Mouse (Mus musculus) embryonic facial prominence, embryonic 15.5 days (tissue): Measurements from ENCODE around the gene Cav2. TPM values are rescaled to one million over a fixed set of nuclear protein-coding genes. Genes with fewer than 3 reads are reported as not detected.

Experiments
- ATAC-seq: fragments of 200-750 bp; cut with Nextera tagmentation; 2 replicates; pipeline ENCODE4 v1.8.0; 2017; ENCODE audit warnings: low read depth, moderate TSS enrichment; ENCODE audit not compliant: insufficient number of reproducible peaks, low FRiP score, low TSS enrichment
- H3K27ac ChIP-seq: fragments of 300-500 bp; sonication (generic); replicated peaks from 2 replicates; pipeline ENCODE4 v1.5.1; 2015; ENCODE audit warnings: mild to moderate bottlenecking, inconsistent platforms
- H3K27me3 ChIP-seq: fragments of 300-500 bp; sonication (generic); 2 replicates; pipeline ENCODE4 v1.6.1; 2015; ENCODE audit warnings: inconsistent platforms
- H3K36me3 ChIP-seq: fragments of 300-500 bp; sonication (generic); 2 replicates; pipeline ENCODE4 v1.6.1; 2015; ENCODE audit warnings: mild to moderate bottlenecking, inconsistent platforms
- H3K4me1 ChIP-seq: fragments of 300-500 bp; sonication (generic); 2 replicates; pipeline ENCODE4 v1.6.1; 2015; ENCODE audit warnings: inconsistent platforms
- H3K4me2 ChIP-seq: fragments of 300-500 bp; sonication (generic); replicated peaks from 2 replicates; pipeline ENCODE4 v1.6.1; 2015; ENCODE audit warnings: mild to moderate bottlenecking, inconsistent platforms
- H3K4me3 ChIP-seq: fragments of 300-500 bp; sonication (generic); replicated peaks from 2 replicates; pipeline ENCODE4 v1.5.1; 2015; ENCODE audit warnings: mild to moderate bottlenecking, inconsistent platforms
- H3K9ac ChIP-seq: fragments of 300-500 bp; sonication (generic); 2 replicates; pipeline ENCODE4 v1.6.1; 2015; ENCODE audit warnings: inconsistent platforms
- H3K9me3 ChIP-seq: fragments of 300-500 bp; sonication (generic); replicated peaks from 2 replicates; pipeline ENCODE4 v1.6.1; 2016; ENCODE audit warnings: inconsistent platforms
- WGBS: fragments of 180-500 bp; shearing (Covaris S2); methylation state at CpG from one replicate; pipeline ENCODE4 v1.1.7; 2015; 5-methylcytosine and 5-hydroxymethylcytosine counted together
- polyA plus RNA-seq: library from polyadenylated mRNA; unstranded; fragments of >200 nt; fragmentation: Nextera tagmentation; extraction: Ambion mirVana; gene quantifications from 2 replicates; pipeline ENCODE4 v1.2.1, GENCODE M21; 2015

The Cav2 gene
- polyA plus RNA-seq, 1 experiment from 2014 or later, result 47.3 TPM

DNA sequence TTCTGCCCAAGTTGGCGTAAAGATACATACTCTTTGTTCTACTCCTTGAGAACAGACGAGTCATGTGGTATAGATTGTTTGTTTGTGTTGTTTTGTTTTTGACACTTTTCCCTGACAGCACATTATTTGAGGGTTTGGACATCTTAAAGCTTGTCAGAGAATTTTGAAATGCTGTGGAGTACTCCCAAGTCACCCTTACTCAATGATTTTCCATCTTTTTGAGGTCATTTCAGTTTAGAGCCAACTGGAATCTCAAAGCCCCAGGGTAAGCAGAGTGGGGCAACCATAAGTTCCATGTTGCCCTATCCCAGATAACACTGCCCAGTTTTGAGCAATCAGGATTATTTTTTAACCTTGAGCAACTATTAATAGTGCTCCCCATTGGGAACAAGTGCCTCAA, 33.3 kb downstream of the Cav2 start:
- H3K9ac ChIP-seq, result no peak overlapping the region
- no peak overlapping the region for H3K4me3 ChIP-seq
- H3K4me2 ChIP-seq, result no peak overlapping the region
- no peak overlapping the region for H3K27ac ChIP-seq
- no peaks in the 10 kb centered on the region for H3K36me3 ChIP-seq
- 78% methylated on average over 2 of the region's 2 CpGs for WGBS
- no peaks in the 10 kb centered on the region for H3K9me3 ChIP-seq
- no peak for ATAC-seq
- H3K4me1 ChIP-seq, result peaks cover 9% of the 10 kb centered on the region
- no peaks in the 10 kb centered on the region for H3K27me3 ChIP-seq

DNA sequence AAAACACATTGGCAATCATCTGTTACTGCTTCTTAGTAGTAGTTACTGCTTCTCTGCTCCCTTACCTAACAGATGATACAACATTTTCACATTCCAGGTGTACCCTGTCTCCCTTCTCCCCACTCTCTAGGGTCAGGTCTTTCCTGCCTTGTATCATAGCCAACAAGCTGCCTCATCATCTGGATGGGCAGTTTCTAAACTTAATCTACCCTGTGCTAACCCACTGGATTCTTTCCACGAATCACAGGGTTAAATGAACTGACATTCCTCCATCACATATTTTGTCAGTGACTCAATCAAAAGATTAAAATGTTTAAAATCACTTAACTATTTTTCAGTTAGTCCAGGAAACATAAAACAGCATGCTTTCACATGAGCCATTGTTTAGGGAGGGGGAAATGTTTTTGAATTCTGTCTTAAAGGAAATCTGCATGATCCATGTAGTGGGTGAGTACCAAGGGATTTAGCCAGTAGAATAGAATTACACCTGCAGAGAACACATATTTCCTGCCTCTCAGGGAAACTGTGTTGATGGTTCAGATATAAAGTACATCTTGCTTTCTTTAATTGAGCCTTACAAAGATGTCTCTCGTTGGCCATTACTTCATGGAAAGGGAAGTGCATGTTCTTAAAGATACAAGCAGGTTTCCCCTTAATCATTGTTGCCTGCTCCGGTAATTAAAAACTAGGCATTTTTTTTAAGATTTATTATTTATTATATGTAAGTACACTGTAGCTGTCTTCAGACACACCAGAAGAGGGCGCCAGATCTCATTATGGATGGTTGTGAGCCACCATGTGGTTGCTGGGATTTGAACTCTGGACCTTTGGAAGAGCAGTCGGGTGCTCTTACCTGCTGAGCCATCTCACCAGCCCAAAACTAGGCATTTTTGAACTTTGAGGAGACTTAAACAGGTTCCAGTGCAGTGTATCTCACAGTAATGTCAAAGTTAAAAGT, 34.0 kb downstream of the Cav2 start:
- Histone ChIP-seq H3K27me3 (no peaks in the 10 kb centered on the region), H3K4me3 (no peak overlapping the region), H3K36me3 (no peaks in the 10 kb centered on the region), H3K4me2 (no peak overlapping the region), H3K9me3 (no peaks in the 10 kb centered on the region), H3K4me1 (peaks cover 9% of the 10 kb centered on the region), H3K27ac (no peak overlapping the region), H3K9ac (no peak overlapping the region)
- no peak for ATAC-seq
- WGBS, result 71% methylated on average over 5 of the region's 5 CpGs

- Histone ChIP-seq H3K27me3 (no peaks in the 10 kb centered on the region), H3K4me2 (0 out of 2 replicates have a peak overlapping the region, but pooled peaks have one; percentile 11), H3K36me3 (no peaks in the 10 kb centered on the region), H3K9me3 (no peaks in the 10 kb centered on the region), H3K4me3 (no peak overlapping the region), H3K27ac (peak overlapping the region; percentile 85), H3K4me1 (peaks cover 9% of the 10 kb centered on the region), H3K9ac (no peak overlapping the region)
- peak; percentile 89 for ATAC-seq
- 55% methylated on average over 15 of the region's 15 CpGs for WGBS
Observed at GRCm38 (mm10) chr6:17316294-17317166, 35.5 kb downstream of the Cav2 start.

DNA sequence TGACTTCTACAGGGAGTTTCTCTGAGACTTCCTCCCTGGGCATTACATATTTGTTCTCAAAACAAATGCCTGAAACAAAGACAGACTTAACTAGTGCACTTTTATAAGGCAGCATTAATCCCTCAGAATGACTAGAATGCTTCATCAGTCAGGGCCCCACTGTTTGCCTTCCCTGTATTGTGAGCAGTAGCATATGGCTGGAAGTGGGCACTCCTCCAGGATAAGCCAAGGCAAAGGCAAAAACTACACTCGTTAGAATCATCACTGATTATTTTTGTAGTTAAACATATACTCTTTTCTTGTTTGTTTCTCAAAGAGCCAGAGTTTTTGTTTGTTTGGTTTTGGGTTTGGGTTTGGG, 36.2 kb downstream of the Cav2 start:
- Histone ChIP-seq H3K9ac (no peak overlapping the region), H3K4me2 (no peak overlapping the region), H3K4me1 (peaks cover 9% of the 10 kb centered on the region), H3K27ac (peak overlapping the region; percentile 85), H3K9me3 (no peaks in the 10 kb centered on the region), H3K4me3 (no peak overlapping the region), H3K27me3 (no peaks in the 10 kb centered on the region), H3K36me3 (no peaks in the 10 kb centered on the region)
- WGBS, result 33% methylated on average over 1 of the region's 1 CpGs
- ATAC-seq, result no peak

DNA sequence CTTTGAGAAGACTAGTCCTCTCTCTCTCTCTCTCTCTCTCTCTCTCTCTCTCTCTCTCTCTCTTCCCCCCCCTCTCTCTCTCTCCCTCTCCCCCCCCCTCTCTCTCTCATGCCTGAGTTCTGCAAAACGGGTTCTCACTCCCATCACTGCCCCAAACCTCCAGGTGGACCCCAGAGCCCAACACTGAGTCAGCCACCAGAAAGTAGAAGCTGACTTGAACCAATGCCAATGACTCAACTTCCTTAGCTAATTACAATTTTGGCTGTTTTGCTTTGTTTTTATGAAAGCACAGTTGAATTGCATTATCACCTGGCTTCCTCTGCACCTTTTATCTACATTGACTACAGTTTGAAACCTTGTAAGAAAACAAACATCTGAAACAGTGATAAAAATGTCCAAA, 37.0 kb downstream of the Cav2 start:
- 44% methylated on average over 1 of the region's 1 CpGs for WGBS
- no peak for ATAC-seq

DNA sequence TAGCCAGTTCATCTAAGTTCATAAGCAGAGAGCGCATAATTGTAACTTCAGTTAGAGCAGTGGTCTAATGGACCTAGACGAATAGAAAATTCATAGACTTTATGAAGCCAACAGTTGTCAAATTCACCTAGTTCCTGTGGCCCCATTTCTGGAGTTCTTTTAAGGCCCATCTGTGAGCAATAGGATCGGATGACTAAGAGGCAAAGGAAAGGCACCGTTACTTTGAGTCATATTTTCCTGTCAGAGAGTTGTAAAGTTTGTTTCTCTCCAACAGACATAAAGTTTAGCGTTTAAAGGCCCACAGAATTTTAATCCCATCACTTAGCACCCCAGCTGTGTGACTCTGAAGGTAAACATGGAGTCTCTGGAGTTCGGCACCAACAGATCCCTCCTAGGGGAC, 41.0 kb downstream of the Cav2 start:
- Histone ChIP-seq H3K9me3 (no peaks in the 10 kb centered on the region), H3K27ac (no peak overlapping the region), H3K36me3 (no peaks in the 10 kb centered on the region), H3K9ac (no peak overlapping the region), H3K27me3 (no peaks in the 10 kb centered on the region), H3K4me2 (no peak overlapping the region), H3K4me3 (no peak overlapping the region), H3K4me1 (peaks cover 5% of the 10 kb centered on the region)
- no peak for ATAC-seq
- WGBS, result 73% methylated on average over 6 of the region's 6 CpGs

More for the DNA sequence above, 37.0 kb downstream of the Cav2 start:
- Histone ChIP-seq H3K9ac (no peak overlapping the region), H3K4me3 (no peak overlapping the region), H3K36me3 (no peaks in the 10 kb centered on the region), H3K9me3 (no peaks in the 10 kb centered on the region), H3K27ac (peak overlapping the region; percentile 85; the same call in 1 of the 2 replicates), H3K4me1 (peaks cover 9% of the 10 kb centered on the region), H3K4me2 (no peak overlapping the region), H3K27me3 (no peaks in the 10 kb centered on the region)

DNA sequence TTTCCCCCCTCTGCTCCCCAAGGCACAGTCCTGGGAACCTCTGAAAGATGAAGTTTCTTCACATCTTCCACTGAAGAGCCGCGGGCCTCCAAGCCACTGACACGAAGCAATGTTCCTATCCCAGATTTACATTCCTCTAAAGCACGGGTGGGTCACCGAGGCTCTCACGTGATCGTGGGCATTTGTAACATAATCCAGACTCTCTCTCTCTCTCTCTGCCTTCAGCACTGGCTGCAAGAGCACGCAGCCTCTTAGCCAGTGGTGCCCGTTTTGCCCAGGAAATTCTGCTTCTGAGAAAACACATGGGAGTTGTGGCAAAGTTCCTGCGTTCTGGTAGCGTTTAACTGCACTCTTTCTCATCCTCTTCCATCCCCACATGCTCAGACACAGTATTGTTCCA, 46.2 kb downstream of the Cav2 start:
- WGBS, result 15% methylated on average over 11 of the region's 11 CpGs
- H3K4me3 ChIP-seq, result 0 out of 2 replicates have a peak overlapping the region, but pooled peaks have one; percentile 10
- no peaks in the 10 kb centered on the region for H3K9me3 ChIP-seq
- no peak for ATAC-seq
- peak overlapping the region; percentile 28; the same call in 1 of the 2 replicates for H3K4me2 ChIP-seq
- peaks cover 10% of the 10 kb centered on the region for H3K4me1 ChIP-seq
- no peaks in the 10 kb centered on the region for H3K36me3 ChIP-seq
- no peaks in the 10 kb centered on the region for H3K27me3 ChIP-seq
- H3K9ac ChIP-seq, result no peak overlapping the region
- peak overlapping the region; percentile 18; the same call in 1 of the 2 replicates for H3K27ac ChIP-seq

DNA sequence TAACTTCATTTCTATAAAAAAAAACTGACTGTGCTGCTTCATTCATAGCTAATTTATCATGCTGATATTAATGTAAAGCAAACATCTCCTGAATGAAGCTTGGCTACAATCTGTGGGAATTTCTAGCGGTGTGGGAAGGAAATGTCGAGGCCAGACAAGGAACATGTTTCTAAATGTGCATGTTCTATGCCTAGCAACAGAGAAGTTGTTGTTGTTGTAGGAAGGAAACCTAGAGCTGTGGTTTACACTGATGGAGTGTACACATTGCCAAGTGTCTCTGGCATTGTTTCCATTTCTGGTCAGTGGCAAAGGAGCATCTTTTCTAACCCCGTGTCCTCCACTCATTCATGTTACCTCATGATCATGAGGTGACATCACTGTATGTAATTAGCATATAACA, 48.8 kb downstream of the Cav2 start:
- WGBS, result 69% methylated on average over 3 of the region's 3 CpGs

DNA sequence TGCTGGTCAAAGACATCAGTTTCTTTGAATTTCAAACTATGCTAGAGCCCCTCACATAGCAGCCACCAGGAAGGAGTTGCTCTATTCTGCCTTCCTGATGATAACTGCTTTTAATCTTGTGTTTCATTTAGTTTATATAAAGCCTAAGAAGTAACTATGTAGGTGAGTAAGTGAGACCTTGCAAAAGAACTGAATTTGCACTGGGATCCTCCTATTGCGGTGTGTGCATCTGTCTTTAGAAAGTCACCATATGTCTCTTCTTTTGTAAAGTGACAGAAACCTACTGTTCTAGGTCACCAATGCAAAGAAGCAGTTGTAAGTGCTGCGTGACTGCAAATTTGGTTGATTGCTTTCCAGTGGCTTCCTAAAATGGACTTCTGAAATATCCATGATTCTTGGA, 56.7 kb downstream of the Cav2 start:
- WGBS, result 88% methylated on average over 2 of the region's 2 CpGs
- no peak for ATAC-seq

More for the DNA sequence above, 48.8 kb downstream of the Cav2 start:
- no peak overlapping the region for H3K27ac ChIP-seq
- peaks cover 6% of the 10 kb centered on the region; the same call in 1 of the 2 replicates for H3K4me1 ChIP-seq
- no peak overlapping the region for H3K9ac ChIP-seq
- H3K9me3 ChIP-seq, result no peaks in the 10 kb centered on the region
- H3K27me3 ChIP-seq, result no peaks in the 10 kb centered on the region
- H3K36me3 ChIP-seq, result no peaks in the 10 kb centered on the region
- ATAC-seq, result no peak
- H3K4me3 ChIP-seq, result no peak overlapping the region
- H3K4me2 ChIP-seq, result no peak overlapping the region

More for the DNA sequence above, 56.7 kb downstream of the Cav2 start:
- Histone ChIP-seq H3K9ac (no peak overlapping the region), H3K4me3 (no peak overlapping the region), H3K27ac (no peak overlapping the region), H3K4me1 (no peaks in the 10 kb centered on the region), H3K4me2 (no peak overlapping the region), H3K27me3 (no peaks in the 10 kb centered on the region), H3K9me3 (no peaks in the 10 kb centered on the region), H3K36me3 (0 out of 2 replicates have a peak, but pooled peaks cover 3% of the 10 kb centered on the region)
